9 mouse cellular contexts compared by ENCODE assay signal in genomic region chr6:148598746-148599337, GRCm38 (mm10).
DNase-seq lines count a peak whose midpoint lies in the region; ATAC-seq and TF ChIP-seq lines count a peak whose summit lies in the region.
"Had no signal": no experiment of that assay in that cellular context is flagged by ENCODE, and none has a peak within 500 bp of the region (broad histone marks: within the 10 kb centered on the region; RNA-seq: fewer than 3 reads in every experiment).

No protein-coding gene starts in this region.

- peak overlapping the region; percentile 47 for H3K4me2 ChIP-seq in lung, embryonic 14.5 days
- peak overlapping the region; percentile 48 for H3K4me2 ChIP-seq in embryonic facial prominence, embryonic 12.5 days (replicated peaks)
- peak overlapping the region; percentile 55 for H3K4me2 ChIP-seq in intestine, postnatal 0 days (replicated peaks; ENCODE audit: low read depth)
- H3K4me2 ChIP-seq in midbrain, embryonic 16.5 days (ENCODE audit: low read length): peak overlapping the region; percentile 51

- ATAC-seq in lung, embryonic 14.5 days (ENCODE audit: insufficient read depth): no peak
- ATAC-seq in embryonic facial prominence, embryonic 12.5 days (ENCODE audit: insufficient number of reproducible peaks, insufficient read depth, low FRiP score, low TSS enrichment): peak; percentile 64; the same call in 1 of the 2 replicates
- no peak for ATAC-seq in intestine, postnatal 0 days
- peak; percentile 66; the same call in 1 of the 2 replicates for ATAC-seq in midbrain, embryonic 16.5 days

- no peaks in the 10 kb centered on the region for H3K27me3 ChIP-seq in lung, embryonic 14.5 days (ENCODE audit: insufficient read depth, low read length)
- H3K27me3 ChIP-seq in embryonic facial prominence, embryonic 12.5 days: no peaks in the 10 kb centered on the region
- H3K27me3 ChIP-seq in intestine, postnatal 0 days (replicated peaks; ENCODE audit: control insufficient read depth, insufficient read depth, low read length): no peaks in the 10 kb centered on the region
- H3K27me3 ChIP-seq in midbrain, embryonic 16.5 days (ENCODE audit: control insufficient read depth, insufficient read depth, low read depth, low read length): no peaks in the 10 kb centered on the region

- peak; percentile 54 for DNase-seq in lung, embryonic 14.5 days
- DNase-seq in lung, postnatal 14 days: no peak
- no peak for DNase-seq in urinary bladder, postnatal 36 days (ENCODE audit: low spot score in 2 of 2)
- DNase-seq in gastrocnemius, adult 18-20 months (ENCODE audit: low spot score): no peak
- DNase-seq in gastrocnemius, postnatal 14 days: no peak

- no peak overlapping the region for H3K4me3 ChIP-seq in lung, embryonic 14.5 days (ENCODE audit: low read depth, low read length)
- peak overlapping the region; percentile 17 for H3K4me3 ChIP-seq in embryonic facial prominence, embryonic 12.5 days
- H3K4me3 ChIP-seq in intestine, postnatal 0 days (ENCODE audit: low read depth, low read length): no peak overlapping the region
- H3K4me3 ChIP-seq in midbrain, embryonic 16.5 days (ENCODE audit: low read depth, low read length): peak overlapping the region; percentile 10; the same call in 1 of the 2 replicates

- H3K36me3 ChIP-seq in lung, embryonic 14.5 days (ENCODE audit: insufficient read depth): no peaks in the 10 kb centered on the region
- H3K36me3 ChIP-seq in embryonic facial prominence, embryonic 12.5 days: no peaks in the 10 kb centered on the region
- no peaks in the 10 kb centered on the region for H3K36me3 ChIP-seq in intestine, postnatal 0 days (ENCODE audit: control insufficient read depth, insufficient read depth)
- no peaks in the 10 kb centered on the region for H3K36me3 ChIP-seq in midbrain, embryonic 16.5 days (ENCODE audit: control insufficient read depth, insufficient read depth, low read length)

- no peaks in the 10 kb centered on the region; the same call in 1 of the 2 replicates for H3K4me1 ChIP-seq in lung, embryonic 14.5 days (ENCODE audit: insufficient read depth)
- peaks cover 7% of the 10 kb centered on the region for H3K4me1 ChIP-seq in embryonic facial prominence, embryonic 12.5 days
- no peaks in the 10 kb centered on the region for H3K4me1 ChIP-seq in intestine, postnatal 0 days (replicated peaks; ENCODE audit: control insufficient read depth, insufficient read depth, low read length)
- peaks cover 10% of the 10 kb centered on the region; the same call in 1 of the 2 replicates for H3K4me1 ChIP-seq in midbrain, embryonic 16.5 days (ENCODE audit: control insufficient read depth, insufficient read depth, low read length)

- no peaks in the 10 kb centered on the region for H3K9me3 ChIP-seq in lung, embryonic 14.5 days (ENCODE audit: low read depth, low read length)
- H3K9me3 ChIP-seq in embryonic facial prominence, embryonic 12.5 days: no peaks in the 10 kb centered on the region
- no peaks in the 10 kb centered on the region for H3K9me3 ChIP-seq in intestine, postnatal 0 days (ENCODE audit: control insufficient read depth)
- no peaks in the 10 kb centered on the region for H3K9me3 ChIP-seq in midbrain, embryonic 16.5 days (replicated peaks; ENCODE audit: control insufficient read depth, low read length, poor library complexity, severe bottlenecking)

- H3K27ac ChIP-seq in lung, embryonic 14.5 days (ENCODE audit: low read depth): no peak overlapping the region
- no peak overlapping the region for H3K27ac ChIP-seq in embryonic facial prominence, embryonic 12.5 days
- no peak overlapping the region for H3K27ac ChIP-seq in intestine, postnatal 0 days (ENCODE audit: low read depth, low read length)
- H3K27ac ChIP-seq in midbrain, embryonic 16.5 days (ENCODE audit: low read length): peak overlapping the region; percentile 17; the same call in 1 of the 2 replicates
- H3K27ac ChIP-seq: liver, embryonic 14.5 days had no signal

- intact Hi-C loops in gastrocnemius, postnatal 14 days (cut with DNase I; ENCODE audit: low total_unique reads): no loop called here

- WGBS in lung, embryonic 14.5 days: 9% methylated on average over 16 of the region's 16 CpGs
- WGBS in embryonic facial prominence, embryonic 12.5 days: 6% methylated on average over 16 of the region's 16 CpGs
- WGBS in intestine, postnatal 0 days: 17% methylated on average over 16 of the region's 16 CpGs
- 6% methylated on average over 16 of the region's 16 CpGs for WGBS in midbrain, embryonic 16.5 days

- H3K9ac ChIP-seq in lung, embryonic 14.5 days: 0 out of 2 replicates have a peak overlapping the region, but pooled peaks have one; percentile 14
- H3K9ac ChIP-seq in embryonic facial prominence, embryonic 12.5 days: no peak overlapping the region
- no peak overlapping the region for H3K9ac ChIP-seq in intestine, postnatal 0 days (ENCODE audit: low read depth, low read length)
- peak overlapping the region; percentile 47; the same call in 1 of the 2 replicates for H3K9ac ChIP-seq in midbrain, embryonic 16.5 days (ENCODE audit: low read depth, low read length)
- H3K9ac ChIP-seq: liver, embryonic 14.5 days had no signal

- TF ChIP-seq CTCF in lung, embryonic 14.5 days (IDR thresholded peaks at IDR 0.05; ENCODE audit: low read depth): no peak
- TF ChIP-seq CTCF in intestine, postnatal 0 days (IDR thresholded peaks at IDR 0.05; ENCODE audit: low read depth): no peak

Comparison
In these comparisons a context has a peak if more than half of its experiments do, and no peak if none do; other contexts are left out.
1. ATAC-seq: peak in embryonic facial prominence, embryonic 12.5 days (single experiment) and midbrain, embryonic 16.5 days (single experiment); none in lung, embryonic 14.5 days (single experiment) and intestine, postnatal 0 days (single experiment).
2. H3K4me3 ChIP-seq: peak in embryonic facial prominence, embryonic 12.5 days (single experiment) and midbrain, embryonic 16.5 days (single experiment); none in lung, embryonic 14.5 days (single experiment) and intestine, postnatal 0 days (single experiment).
3. H3K9ac ChIP-seq: peak in lung, embryonic 14.5 days (single experiment) and midbrain, embryonic 16.5 days (single experiment); none in embryonic facial prominence, embryonic 12.5 days (single experiment) and intestine, postnatal 0 days (single experiment).
4. Peak in every context shown above with its lines, with median percentiles within 50 percentile points of each other: H3K4me2 ChIP-seq.